Mouse (Mus musculus): ENCODE results near the gene Arcn1. TPM values are rescaled to one million over a fixed set of nuclear protein-coding genes. Genes with fewer than 3 reads are reported as not detected.

The Arcn1 gene
- total RNA-seq, 2 experiments from 2014 or later = 78.3 to 102 TPM

DNA sequence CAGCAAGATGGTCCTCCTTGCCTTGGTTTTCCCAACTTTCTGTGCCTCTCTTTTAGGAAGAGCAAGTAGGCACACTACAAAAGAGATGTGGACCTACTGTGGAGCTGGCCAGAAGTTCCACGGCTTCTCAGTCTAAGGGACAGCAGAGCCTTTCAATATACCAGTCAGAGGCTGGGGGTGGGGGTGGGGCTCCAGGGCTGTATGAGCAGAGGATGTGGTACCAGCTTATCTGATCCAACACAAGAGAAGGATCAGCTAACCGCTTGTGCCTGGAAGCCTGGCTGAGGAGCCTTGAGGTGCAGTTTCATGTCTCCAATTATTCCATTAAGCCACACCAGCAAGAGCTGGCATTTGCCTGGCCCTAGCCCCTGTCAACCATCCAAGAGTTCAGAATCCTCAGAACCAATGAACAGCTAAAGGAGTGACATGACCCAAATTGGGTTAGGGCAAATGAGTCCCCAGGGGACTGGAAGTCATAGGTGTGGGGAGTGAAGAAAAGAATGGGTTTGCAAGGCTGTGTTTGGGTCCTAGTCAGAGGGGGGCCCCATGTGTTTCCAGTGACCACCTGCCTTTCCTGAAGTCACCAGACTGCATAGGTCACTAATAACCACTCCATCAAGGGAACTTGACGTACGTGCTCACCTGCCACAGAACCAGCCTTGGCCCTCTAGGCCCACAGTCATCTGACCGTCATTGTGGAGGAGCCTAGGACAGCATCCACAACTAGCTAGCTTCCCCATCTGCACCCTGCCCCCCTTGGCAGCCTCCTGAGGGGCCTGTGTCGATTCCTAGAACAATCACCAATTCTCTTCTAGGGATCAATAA, 50.4 kb downstream of the Arcn1 start:
- H3K27ac ChIP-seq = peak overlapping the region; percentile 44; the same call in 1 of the 2 replicates
- intact Hi-C loops (cut with DNase I) = no loop called here
- no peak for DNase-seq (ENCODE audit: extremely low spot score in 1 of 2, low spot score in 2 of 2)
- no peak overlapping the region for H3K4me3 ChIP-seq
- TF ChIP-seq CTCF (IDR thresholded peaks at IDR 0.05) = no peak

GRCm38 (mm10) chr9:44715705-44716362, 51.8 kb downstream of the Arcn1 start:
- no peak overlapping the region for H3K27ac ChIP-seq
- no peak overlapping the region for H3K4me3 ChIP-seq
- DNase-seq (ENCODE audit: extremely low spot score in 1 of 2, low spot score in 2 of 2) = no peak
- no peak for TF ChIP-seq CTCF (IDR thresholded peaks at IDR 0.05)
- intact Hi-C loops (cut with DNase I) = no loop called here

- no peak for TF ChIP-seq CTCF (IDR thresholded peaks at IDR 0.05)
- no peak for DNase-seq (ENCODE audit: extremely low spot score in 1 of 2, low spot score in 2 of 2)
- intact Hi-C loops (cut with DNase I) = no loop called here
- H3K27ac ChIP-seq = no peak overlapping the region
- no peak overlapping the region for H3K4me3 ChIP-seq
These were observed 52.5 kb downstream of the Arcn1 start for GRCm38 (mm10) chr9:44715109-44715508.

DNA sequence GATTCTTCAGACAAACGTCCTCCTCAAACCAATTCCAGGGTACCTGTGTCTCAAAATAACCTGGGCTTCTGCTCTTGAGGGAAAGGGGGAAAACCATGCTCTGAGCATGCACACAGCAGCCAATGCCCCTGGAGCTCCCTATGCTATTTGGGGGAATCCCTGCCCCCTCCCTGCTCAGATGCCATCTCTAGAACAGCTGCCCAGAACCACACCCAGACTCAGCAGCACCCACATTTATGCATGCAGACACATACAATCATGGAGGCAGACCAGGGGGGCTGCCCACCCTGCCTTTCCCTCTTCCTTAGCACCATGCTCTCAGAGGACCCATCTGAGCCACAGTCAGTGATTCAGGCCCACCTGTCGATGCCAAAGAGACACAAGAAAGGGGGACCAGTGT, 54.1 kb downstream of the Arcn1 start:
- intact Hi-C loops (cut with DNase I) = no loop called here

GRCm38 (mm10) chr9:44713080-44713479, 54.6 kb downstream of the Arcn1 start:
- no peak overlapping the region for H3K27ac ChIP-seq
- no peak for TF ChIP-seq CTCF (IDR thresholded peaks at IDR 0.05)
- DNase-seq (ENCODE audit: extremely low spot score in 1 of 2, low spot score in 2 of 2) = no peak
- no peak overlapping the region for H3K4me3 ChIP-seq
- intact Hi-C loops (cut with DNase I) = no loop called here

More for the DNA sequence above, 54.1 kb downstream of the Arcn1 start:
- no peak for DNase-seq (ENCODE audit: extremely low spot score in 1 of 2, low spot score in 2 of 2)
- no peak for TF ChIP-seq CTCF (IDR thresholded peaks at IDR 0.05)
- Histone ChIP-seq H3K27ac (no peak overlapping the region), H3K4me3 (no peak overlapping the region)

DNA sequence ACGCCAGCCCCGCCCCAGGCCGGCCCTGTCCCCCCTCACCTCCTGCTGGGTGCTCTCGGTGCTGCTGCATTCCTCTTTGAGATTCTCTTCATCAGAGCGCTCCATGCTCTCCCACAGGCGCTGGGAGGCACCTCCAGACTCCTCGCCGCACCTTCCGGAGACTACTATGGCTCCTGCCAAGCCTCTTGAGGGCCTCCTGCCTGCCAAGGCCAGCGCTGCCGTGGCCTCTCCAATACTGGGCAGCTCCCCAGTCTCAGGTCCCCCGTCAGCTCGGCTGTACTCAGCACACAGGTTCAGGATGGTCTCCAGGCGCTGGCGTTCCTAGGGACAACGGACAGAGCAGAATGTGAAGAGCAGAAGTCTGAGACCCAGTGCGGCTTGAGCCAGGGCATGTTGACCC, 56.0 kb downstream of the Arcn1 start:
- no peak for TF ChIP-seq CTCF (IDR thresholded peaks at IDR 0.05)
- H3K4me3 ChIP-seq = no peak overlapping the region
- intact Hi-C loops (cut with DNase I) = no loop called here
- no peak for DNase-seq (ENCODE audit: extremely low spot score in 1 of 2, low spot score in 2 of 2)
- no peak overlapping the region for H3K27ac ChIP-seq

DNA sequence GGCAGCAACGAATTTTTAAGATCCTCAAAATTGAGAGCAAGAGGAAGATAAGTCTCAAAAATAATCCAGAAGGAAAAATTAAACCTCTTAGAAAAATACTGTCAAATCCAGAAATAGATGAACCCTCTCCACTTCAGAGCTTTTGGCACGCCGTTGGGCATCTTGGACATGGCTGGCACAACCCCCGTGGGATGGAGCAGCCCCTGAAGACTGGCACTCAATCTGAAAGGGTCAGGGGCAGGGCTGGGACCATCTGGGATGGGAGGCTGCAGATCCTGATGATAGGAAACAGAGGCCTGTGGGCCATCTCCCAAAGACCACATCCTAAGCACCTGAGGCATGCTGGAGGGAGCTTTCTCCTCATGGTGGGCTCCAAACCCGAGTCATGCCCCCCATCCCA, 57.4 kb downstream of the Arcn1 start:
- H3K27ac ChIP-seq = no peak overlapping the region
- H3K4me3 ChIP-seq = no peak overlapping the region
- DNase-seq (ENCODE audit: extremely low spot score in 1 of 2, low spot score in 2 of 2) = no peak
- no peak for TF ChIP-seq CTCF (IDR thresholded peaks at IDR 0.05)
- intact Hi-C loops (cut with DNase I) = no loop called here

GRCm38 (mm10) chr9:44709600-44709999, 58.0 kb downstream of the Arcn1 start:
- no peak overlapping the region for H3K27ac ChIP-seq
- TF ChIP-seq CTCF (IDR thresholded peaks at IDR 0.05) = peak; percentile 42
- intact Hi-C loops (cut with DNase I) = no loop called here
- no peak for DNase-seq (ENCODE audit: extremely low spot score in 1 of 2, low spot score in 2 of 2)
- H3K4me3 ChIP-seq = no peak overlapping the region

DNA sequence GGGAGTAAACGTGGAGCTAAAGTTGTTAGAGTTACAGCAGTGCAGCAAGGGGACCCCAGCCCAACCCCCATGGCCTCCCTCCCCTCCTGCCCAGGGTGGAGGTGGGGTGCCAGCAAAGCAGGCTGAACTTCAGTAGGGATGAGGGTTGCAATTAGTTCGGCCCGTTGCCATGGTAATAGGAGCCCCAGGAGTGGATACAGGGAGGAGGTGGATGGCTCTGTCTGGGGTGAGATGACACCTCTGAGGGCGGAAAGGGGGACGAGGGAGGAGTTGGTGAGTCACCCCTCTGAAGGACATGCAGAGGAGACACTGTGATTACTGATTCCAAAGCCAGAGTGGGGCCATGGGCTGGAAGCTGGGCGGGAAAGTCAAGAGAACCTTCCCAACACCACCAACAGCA, 58.7 kb downstream of the Arcn1 start:
- peak in 1 of 2 experiments; percentile 42 for DNase-seq (ENCODE audit: extremely low spot score in 1 of 2, low spot score in 2 of 2)
- Histone ChIP-seq H3K27ac (no peak overlapping the region), H3K4me3 (no peak overlapping the region)
- TF ChIP-seq CTCF (IDR thresholded peaks at IDR 0.05) = no peak
- intact Hi-C loops (cut with DNase I) = no loop called here

DNA sequence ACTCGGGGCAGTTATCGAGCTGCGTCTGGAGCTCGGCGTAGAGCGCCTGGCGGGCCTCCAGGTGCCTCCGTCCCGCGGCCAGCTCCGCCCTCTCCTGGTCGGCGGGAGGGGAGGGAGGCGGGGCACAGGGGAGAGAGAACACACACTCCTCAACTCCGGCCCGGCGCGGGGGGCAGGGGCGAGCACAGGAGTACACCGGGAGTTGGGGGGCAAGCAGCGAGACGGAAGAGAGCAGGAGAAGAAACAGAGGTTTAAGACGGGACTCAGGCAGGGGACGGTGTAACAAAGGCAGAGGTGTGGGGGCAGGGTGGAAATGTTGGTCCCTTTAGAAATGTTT, 59.2 kb downstream of the Arcn1 start:
- DNase-seq (ENCODE audit: extremely low spot score in 1 of 2, low spot score in 2 of 2) = peak in 1 of 2 experiments; percentile 52
- TF ChIP-seq CTCF (IDR thresholded peaks at IDR 0.05) = no peak; the same call in none of the 2 replicates
- Histone ChIP-seq H3K27ac (no peak overlapping the region), H3K4me3 (peak overlapping the region; percentile 20; the same call in 1 of the 2 replicates)
- intact Hi-C loops (cut with DNase I) = no loop called here

DNA sequence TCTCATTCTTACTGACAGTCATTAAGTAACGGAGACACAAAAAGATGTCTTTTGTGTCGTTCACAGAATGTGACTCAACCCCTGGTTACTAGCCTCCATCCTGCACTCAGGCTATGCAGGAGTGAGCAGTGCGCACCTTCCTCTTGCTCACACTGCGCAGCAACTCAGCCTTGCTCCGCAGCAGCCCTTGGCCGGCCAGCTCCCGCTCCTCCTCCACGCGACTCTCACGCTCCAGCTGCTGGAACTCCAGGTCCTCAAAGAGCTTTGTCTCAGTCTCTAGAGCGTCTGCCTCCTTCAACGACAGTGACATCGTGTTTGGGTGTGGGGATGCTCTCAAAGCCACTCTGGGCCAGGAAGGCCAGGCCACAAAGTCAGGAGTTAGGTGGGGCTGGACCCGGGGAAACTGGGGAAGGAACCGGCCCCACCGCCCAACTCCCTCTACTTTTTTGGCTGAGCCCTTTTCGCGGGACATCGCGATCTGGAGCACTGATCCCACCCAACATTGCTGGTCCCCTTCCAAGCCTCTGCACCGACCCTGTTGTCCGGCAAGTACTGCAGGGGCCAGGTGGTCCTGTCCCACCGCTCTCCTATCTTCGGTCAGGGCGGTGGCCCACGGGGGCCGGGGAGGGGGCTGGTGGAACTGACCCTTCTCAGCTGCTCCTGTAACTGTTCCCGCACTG, 59.8 kb downstream of the Arcn1 start:
- no peak for DNase-seq (ENCODE audit: extremely low spot score in 1 of 2, low spot score in 2 of 2)
- intact Hi-C loops (cut with DNase I) = no loop called here
- TF ChIP-seq CTCF (IDR thresholded peaks at IDR 0.05) = no peak
- Histone ChIP-seq H3K4me3 (peak overlapping the region; percentile 20; the same call in 1 of the 2 replicates), H3K27ac (no peak overlapping the region)

- DNase-seq (ENCODE audit: extremely low spot score in 1 of 2, low spot score in 2 of 2) = no peak
- no peak for TF ChIP-seq CTCF (IDR thresholded peaks at IDR 0.05)
- H3K27ac ChIP-seq = no peak overlapping the region
- no peak overlapping the region for H3K4me3 ChIP-seq
- intact Hi-C loops (cut with DNase I) = no loop called here
These were observed 67.9 kb downstream of the Arcn1 start for GRCm38 (mm10) chr9:44699730-44700129.

Measured in left cerebral cortex, adult 2 months (tissue).